Comparison of ENCODE assay signal across 27 mouse cellular contexts in the genomic region with DNA sequence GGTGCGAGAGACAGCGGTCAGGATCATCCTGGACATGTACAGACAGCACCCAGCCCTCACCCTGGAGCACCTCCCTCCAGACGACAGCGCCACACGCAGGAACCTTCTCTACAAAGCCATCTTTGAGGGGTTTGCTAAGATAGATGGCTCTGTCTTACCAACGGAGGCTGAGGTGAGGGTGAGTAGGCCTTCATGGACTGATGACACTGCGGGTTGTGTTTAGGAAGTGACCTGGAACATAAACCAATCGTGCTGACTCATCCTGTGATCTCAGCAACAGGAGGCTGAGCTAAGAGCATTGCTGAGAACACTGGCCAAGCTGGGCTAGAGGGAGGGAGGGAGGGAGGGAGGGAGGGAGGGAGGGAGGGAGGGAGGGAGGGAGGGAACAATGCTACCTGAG. TPM values are rescaled to one million over a fixed set of nuclear protein-coding genes. Genes with fewer than 3 reads are reported as not detected.
DNase-seq lines count a peak whose midpoint lies in the region; ATAC-seq lines count a peak whose summit lies in the region.
"Had no signal": no experiment of that assay in that cellular context is flagged by ENCODE, and none has a peak within 500 bp of the region (broad histone marks: within the 10 kb centered on the region; RNA-seq: fewer than 3 reads in every experiment).

No protein-coding gene starts in this region.

- peak; percentile 54 for DNase-seq in adrenal gland, adult 2 months
- no peak for DNase-seq in adrenal gland, postnatal 25 days
- DNase-seq in ES-CJ7 (ENCODE audit: low read depth, low spot score) (peak; percentile 17), MN1 (ENCODE audit: low spot score) (peak; percentile 62), ZHBTc4 (ENCODE audit: low read depth, low spot score) (peak; percentile 50)
- DNase-seq in layer of hippocampus, adult 9-10 months (ENCODE audit: low spot score): no peak
- DNase-seq in kidney, adult 8-10 months: no peak
- DNase-seq: adrenal gland, adult 8-10 months; cerebellum, adult 18-20 months; cerebellum, adult 9-10 months; cerebellum, postnatal 14 days; gastrocnemius, postnatal 25 days; heart, adult 2 months; heart, postnatal 14 days; kidney, adult 18-20 months had no signal

- no peak overlapping the region for H3K27ac ChIP-seq in kidney, embryonic 14.5 days (ENCODE audit: low read depth, low read length)
- H3K27ac ChIP-seq: embryonic facial prominence, embryonic 12.5 days; embryonic facial prominence, embryonic 15.5 days; heart, adult 2 months; heart, embryonic 10.5 days; heart, embryonic 13.5 days; hindbrain, embryonic 13.5 days; hindbrain, postnatal 0 days; kidney, embryonic 15.5 days had no signal

- no peak overlapping the region for H3K4me3 ChIP-seq in kidney, embryonic 14.5 days (ENCODE audit: low read length)
- H3K4me3 ChIP-seq: embryonic facial prominence, embryonic 12.5 days; embryonic facial prominence, embryonic 15.5 days; heart, adult 2 months; heart, embryonic 10.5 days; heart, embryonic 13.5 days; hindbrain, embryonic 13.5 days; kidney, embryonic 15.5 days had no signal

- 88% methylated on average over 8 of the region's 8 CpGs for WGBS in kidney, embryonic 14.5 days

- H3K4me1 ChIP-seq in kidney, embryonic 14.5 days (ENCODE audit: control insufficient read depth, insufficient read depth, low read length): no peaks in the 10 kb centered on the region
- H3K4me1 ChIP-seq: embryonic facial prominence, embryonic 12.5 days; embryonic facial prominence, embryonic 15.5 days; heart, embryonic 10.5 days; heart, embryonic 13.5 days; hindbrain, embryonic 13.5 days; kidney, embryonic 15.5 days had no signal

- H3K27me3 ChIP-seq in kidney, embryonic 14.5 days (ENCODE audit: control insufficient read depth, insufficient read depth, low read length): no peaks in the 10 kb centered on the region
- H3K27me3 ChIP-seq: embryonic facial prominence, embryonic 12.5 days; embryonic facial prominence, embryonic 15.5 days; heart, embryonic 13.5 days; hindbrain, embryonic 13.5 days; kidney, embryonic 15.5 days had no signal

- no peak for ATAC-seq in kidney, embryonic 14.5 days (ENCODE audit: low FRiP score, low TSS enrichment)
- ATAC-seq: CD4-positive, CD25-positive, alpha-beta regulatory T cell, adult 4 months; forebrain, embryonic 14.5 days; hindbrain, postnatal 0 days; inflammation-experienced regulatory T-cells, adult 6 months; intestine, embryonic 16.5 days had no signal

- H3K9ac ChIP-seq in kidney, embryonic 14.5 days (ENCODE audit: low read depth, low read length): no peak overlapping the region
- H3K9ac ChIP-seq: embryonic facial prominence, embryonic 12.5 days; embryonic facial prominence, embryonic 15.5 days; heart, embryonic 13.5 days; hindbrain, embryonic 13.5 days; kidney, embryonic 15.5 days had no signal

- H3K36me3 ChIP-seq in kidney, embryonic 14.5 days (ENCODE audit: control insufficient read depth, insufficient read depth, low read length): peaks cover 82% of the 10 kb centered on the region

- no peaks in the 10 kb centered on the region for H3K9me3 ChIP-seq in kidney, embryonic 14.5 days (ENCODE audit: control insufficient read depth, low read length)
- H3K9me3 ChIP-seq: embryonic facial prominence, embryonic 12.5 days; embryonic facial prominence, embryonic 15.5 days; heart, embryonic 10.5 days; heart, embryonic 13.5 days; hindbrain, embryonic 13.5 days; kidney, embryonic 15.5 days had no signal

- H3K4me2 ChIP-seq in kidney, embryonic 14.5 days (replicated peaks; ENCODE audit: low read depth, low read length): no peak overlapping the region
- H3K4me2 ChIP-seq: embryonic facial prominence, embryonic 12.5 days; embryonic facial prominence, embryonic 15.5 days; heart, embryonic 13.5 days; hindbrain, embryonic 13.5 days; kidney, embryonic 15.5 days had no signal

RNA-seq across cellular contexts. Expression of a gene that starts 18.0 kb away (rescaled TPM):
- total RNA-seq in adrenal gland, adult 2 months (2021): 10 to 100 TPM; 39.7 to 53.8 TPM
- polyA plus RNA-seq in adrenal gland, adult 2 months (2012; rRNA removed): 75.9 and 89.1 TPM in 2 replicates
- 54.7 and 56.0 TPM in 2 replicates for total RNA-seq in adrenal gland, postnatal 25 days (2021)
- polyA plus RNA-seq in kidney, embryonic 14.5 days (2014; fragmentation: Nextera tagmentation; extraction: Ambion mirVana): 12.1 and 13.6 TPM in 2 replicates

RNA-seq across cellular contexts. Expression of a gene that starts 18.5 kb away (rescaled TPM):
- total RNA-seq in adrenal gland, adult 2 months (2021): 10 to 100 TPM; 25.6 to 25.7 TPM
- 18.4 and 22.4 TPM in 2 replicates for polyA plus RNA-seq in adrenal gland, adult 2 months (2012; rRNA removed)
- total RNA-seq in adrenal gland, postnatal 25 days (2021): 29.1 and 31.1 TPM in 2 replicates
- polyA plus RNA-seq in kidney, embryonic 14.5 days (2014; fragmentation: Nextera tagmentation; extraction: Ambion mirVana): 11.4 and 17.4 TPM in 2 replicates

RNA-seq across cellular contexts. Expression of a gene that starts 18.6 kb away (rescaled TPM):
- total RNA-seq in adrenal gland, adult 2 months (2021): 1 to 10 TPM; 2.9 to 3.7 TPM
- polyA plus RNA-seq in adrenal gland, adult 2 months (2012; rRNA removed): 12.7 and 13.5 TPM in 2 replicates
- 3.8 and 9.4 TPM in 2 replicates for total RNA-seq in adrenal gland, postnatal 25 days (2021)
- 11.1 and 14.1 TPM in 2 replicates for polyA plus RNA-seq in kidney, embryonic 14.5 days (2014; fragmentation: Nextera tagmentation; extraction: Ambion mirVana)

RNA-seq across cellular contexts. Expression of a gene that starts 32.5 kb away (rescaled TPM):
- total RNA-seq in adrenal gland, adult 2 months (2021): 10 to 100 TPM; 54.7 to 69.5 TPM
- 130 and 143 TPM in 2 replicates for polyA plus RNA-seq in adrenal gland, adult 2 months (2012; rRNA removed)
- 31.3 and 64.1 TPM in 2 replicates for total RNA-seq in adrenal gland, postnatal 25 days (2021)
- 29.9 and 35.4 TPM in 2 replicates for polyA plus RNA-seq in kidney, embryonic 14.5 days (2014; fragmentation: Nextera tagmentation; extraction: Ambion mirVana)

RNA-seq across cellular contexts. Expression of a gene that starts 36.5 kb away (rescaled TPM):
- 10 to 100 TPM; 18.0 to 19.9 TPM for total RNA-seq in adrenal gland, adult 2 months (2021)
- 45.5 and 47.9 TPM in 2 replicates for polyA plus RNA-seq in adrenal gland, adult 2 months (2012; rRNA removed)
- 21.1 and 21.2 TPM in 2 replicates for total RNA-seq in adrenal gland, postnatal 25 days (2021)
- 104 and 115 TPM in 2 replicates for polyA plus RNA-seq in kidney, embryonic 14.5 days (2014; fragmentation: Nextera tagmentation; extraction: Ambion mirVana)

Comparison
In these comparisons a context has a peak if more than half of its experiments do, and no peak if none do; other contexts are left out.
1. DNase-seq: peak in adrenal gland, adult 2 months (single experiment), ES-CJ7 (single experiment), MN1 (single experiment) and ZHBTc4 (single experiment); none in adrenal gland, postnatal 25 days (single experiment), layer of hippocampus, adult 9-10 months (single experiment) and kidney, adult 8-10 months (0 of 2).